Mouse (Mus musculus): ENCODE data around the gene Fam131c.
A peak's percentile ranks its signal among the peaks of the same experiment; 100 is the strongest.

- TF ChIP-seq CTCF (conservative IDR thresholded peaks at IDR 0.05; ENCODE audit: insufficient read depth, insufficient read length, low read depth, low read length): peak; percentile 46
- no peak for TF ChIP-seq POLR2A (IDR thresholded peaks at IDR 0.05; ENCODE audit: low read depth, low read length)
Measured at GRCm38 (mm10) chr4:141411430-141411992, 43.5 kb downstream of the Fam131c start.

All from kidney, adult 2 months (tissue).